Mouse (Mus musculus) cortical plate, adult 2 months (tissue): ENCODE results near the gene Irf3.

Source experiments
- CTCF ChIP-seq: fragments of 200-500 bp; IDR thresholded peaks from 2 replicates; pipeline ENCODE4 v1.5.1; 2011; ENCODE audit warnings: mild to moderate bottlenecking, control low read depth, low read length; ENCODE audit not compliant: insufficient read depth; ENCODE audit errors: extremely low read depth
- POLR2A ChIP-seq: fragments of 200-500 bp; IDR thresholded peaks from 2 replicates; pipeline ENCODE4 v1.6.1; 2011; ENCODE audit warnings: mild to moderate bottlenecking, low read length, control low read depth; ENCODE audit not compliant: insufficient read depth; ENCODE audit errors: extremely low read depth

DNA sequence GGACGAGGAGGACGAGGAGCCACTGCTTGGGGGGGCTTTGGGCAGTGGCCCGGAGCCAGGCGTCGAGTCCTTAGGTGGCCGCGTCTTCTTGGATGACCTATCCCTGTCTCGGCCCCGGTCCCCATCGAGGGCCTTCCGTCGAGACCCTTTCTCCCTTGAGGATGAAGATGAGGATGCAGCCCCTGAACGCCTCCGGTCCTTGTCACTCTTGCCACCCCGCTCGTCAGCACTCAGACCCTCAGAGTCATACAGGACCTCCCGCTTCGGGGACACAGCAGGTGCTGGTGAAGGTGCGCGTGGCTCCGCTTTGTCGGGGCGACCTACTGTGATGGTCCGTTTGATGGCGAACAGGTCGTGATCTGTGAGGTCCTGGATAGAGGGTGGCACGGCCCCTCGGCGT lies 9.7 kb downstream of the Irf3 start:
- TF ChIP-seq CTCF = no peak
- TF ChIP-seq POLR2A = no peak
